Mouse (Mus musculus) CH12.LX (cell line): Measurements from ENCODE around the gene Lama1.

ENCODE experiments used
- CHD1 ChIP-seq: IDR thresholded peaks from 2 replicates; pipeline ENCODE4 v1.6.1; 2012; ENCODE audit warnings: low read depth, low read length, improper control_type of control experiment, inconsistent platforms
- CHD2 ChIP-seq: IDR thresholded peaks from 2 replicates; pipeline ENCODE4 v1.6.1; 2011; ENCODE audit warnings: low read length, improper control_type of control experiment
- CTCF ChIP-seq, 2 experiments: IDR thresholded peaks in 1 of 2; conservative IDR thresholded peaks in 1 of 2; 2 replicates each; pipeline ENCODE4 v1.5.1; 2011 to 2012; ENCODE audit warnings: low read depth in 2 of 2, low read length in 2 of 2, improper control_type of control experiment in 1 of 2, inconsistent platforms in 1 of 2, mild to moderate bottlenecking in 1 of 2, moderate library complexity in 1 of 2
- IRF4 ChIP-seq: IDR thresholded peaks from 2 replicates; pipeline ENCODE4 v1.6.1; 2014; ENCODE audit warnings: low read depth, mild to moderate bottlenecking, inconsistent platforms, low read length, improper control_type of control experiment
- NELFE ChIP-seq: IDR thresholded peaks from 2 replicates; pipeline ENCODE4 v1.6.1; 2011; ENCODE audit warnings: low read depth, low read length, improper control_type of control experiment
- POLR2A ChIP-seq: IDR thresholded peaks from 2 replicates; pipeline ENCODE4 v1.6.1; 2011; ENCODE audit warnings: low read depth, mild to moderate bottlenecking, improper control_type of control experiment, low read length
- RCOR1 ChIP-seq: conservative IDR thresholded peaks from 2 replicates; pipeline ENCODE4 v1.6.1; 2012; ENCODE audit warnings: low read depth, mild to moderate bottlenecking, inconsistent platforms, low read length, improper control_type of control experiment
- SMC3 ChIP-seq: IDR thresholded peaks from 2 replicates; pipeline ENCODE4 v1.6.1; 2011; ENCODE audit warnings: low read depth, low read length, improper control_type of control experiment
- ZC3H11A ChIP-seq: IDR thresholded peaks from 2 replicates; pipeline ENCODE4 v1.6.1; 2012; ENCODE audit warnings: low read depth, mild to moderate bottlenecking, inconsistent platforms, low read length, improper control_type of control experiment

GRCm38 (mm10) chr17:67728751-67729150 is 31.7 kb downstream of the Lama1 start:
- TF ChIP-seq SMC3 (no peak), CTCF (conservative IDR thresholded peaks at IDR 0.05 in 1 of 2, IDR thresholded peaks at IDR 0.05 in 1 of 2; ENCODE audit: low read depth in 2 of 2, low read length in 2 of 2) (no peak), CHD1 (no peak), CHD2 (no peak), NELFE (no peak), POLR2A (no peak), IRF4 (no peak), ZC3H11A (no peak), RCOR1 (no peak)
